Mouse (Mus musculus) left cerebral cortex, adult 9 months (tissue): ENCODE results near the gene Nadk.

Experiments
- DNase-seq, 2 experiments: peaks; one replicate each; pipeline ENCODE4 v3.0.0; 2022; ENCODE audit warnings: low spot score in 2 of 2

The Nadk gene

GRCm38 (mm10) chr4:155601997-155602456, 39.8 kb downstream of the Nadk start:
- DNase-seq = no peak

- DNase-seq = no peak
Observed at GRCm38 (mm10) chr4:155602753-155603152, 40.6 kb downstream of the Nadk start.

- no peak for DNase-seq
Observed at GRCm38 (mm10) chr4:155603801-155604200, 41.6 kb downstream of the Nadk start.

GRCm38 (mm10) chr4:155605132-155605531, 43.0 kb downstream of the Nadk start:
- no peak for DNase-seq

- no peak for DNase-seq
Observed at GRCm38 (mm10) chr4:155606825-155607224, 44.6 kb downstream of the Nadk start.

- no peak for DNase-seq
Observed at GRCm38 (mm10) chr4:155611860-155612259, 49.7 kb downstream of the Nadk start.

- DNase-seq = no peak
Observed at GRCm38 (mm10) chr4:155613264-155613663, 51.1 kb downstream of the Nadk start.

GRCm38 (mm10) chr4:155618321-155618720, 56.1 kb downstream of the Nadk start:
- DNase-seq = no peak

- DNase-seq = peak; percentile 94 to 97
Observed at GRCm38 (mm10) chr4:155624338-155625291, 62.4 kb downstream of the Nadk start, which contains the start of gene Cdk11b. Cdk11b (plus strand) TSS chr4:155624854.

GRCm38 (mm10) chr4:155630267-155630666, 68.1 kb downstream of the Nadk start:
- DNase-seq = no peak

GRCm38 (mm10) chr4:155635766-155636499, 73.8 kb downstream of the Nadk start:
- no peak for DNase-seq
